Mouse (Mus musculus): ENCODE results near the gene Ino80d. TPM values are rescaled to one million over a fixed set of nuclear protein-coding genes. Genes with fewer than 3 reads are reported as not detected.
A peak's percentile ranks its signal among the peaks of the same experiment; 100 is the strongest.

Ino80d gene
- polyA plus RNA-seq, 1 experiment from 2014 or later = 10.5 TPM

GRCm38 (mm10) chr1:63080277-63080676 is 34.2 kb downstream of the Ino80d start:
- Histone ChIP-seq H3K36me3 (ENCODE audit: control insufficient read depth, insufficient read depth) (peaks cover 9% of the 10 kb centered on the region), H3K27ac (ENCODE audit: low read length) (no peak overlapping the region), H3K9ac (replicated peaks; ENCODE audit: low read depth, low read length) (no peak overlapping the region), H3K4me3 (replicated peaks; ENCODE audit: low read length) (no peak overlapping the region), H3K4me2 (ENCODE audit: low read length) (no peak overlapping the region), H3K9me3 (ENCODE audit: control insufficient read depth, low read length) (no peaks in the 10 kb centered on the region), H3K27me3 (replicated peaks; ENCODE audit: control insufficient read depth, insufficient read depth, low read length) (no peaks in the 10 kb centered on the region), H3K4me1 (replicated peaks; ENCODE audit: control insufficient read depth, insufficient read depth, low read length) (no peaks in the 10 kb centered on the region)
- ATAC-seq = no peak
- 81% methylated on average over 5 of the region's 5 CpGs for WGBS

GRCm38 (mm10) chr1:63076383-63076782 is 38.1 kb downstream of the Ino80d start:
- Histone ChIP-seq H3K4me3 (replicated peaks; ENCODE audit: low read length) (no peak overlapping the region), H3K9ac (replicated peaks; ENCODE audit: low read depth, low read length) (no peak overlapping the region), H3K4me1 (replicated peaks; ENCODE audit: control insufficient read depth, insufficient read depth, low read length) (no peaks in the 10 kb centered on the region), H3K36me3 (ENCODE audit: control insufficient read depth, insufficient read depth) (peaks cover 18% of the 10 kb centered on the region), H3K9me3 (ENCODE audit: control insufficient read depth, low read length) (no peaks in the 10 kb centered on the region), H3K4me2 (ENCODE audit: low read length) (no peak overlapping the region), H3K27ac (ENCODE audit: low read length) (no peak overlapping the region), H3K27me3 (replicated peaks; ENCODE audit: control insufficient read depth, insufficient read depth, low read length) (no peaks in the 10 kb centered on the region)
- 92% methylated on average over 2 of the region's 2 CpGs for WGBS
- ATAC-seq = no peak

- Histone ChIP-seq H3K27me3 (replicated peaks; ENCODE audit: control insufficient read depth, insufficient read depth, low read length) (no peaks in the 10 kb centered on the region), H3K4me3 (replicated peaks; ENCODE audit: low read length) (no peak overlapping the region), H3K36me3 (ENCODE audit: control insufficient read depth, insufficient read depth) (peaks cover 30% of the 10 kb centered on the region), H3K27ac (ENCODE audit: low read length) (no peak overlapping the region), H3K9me3 (ENCODE audit: control insufficient read depth, low read length) (peaks cover 5% of the 10 kb centered on the region; the same call in 1 of the 2 replicates), H3K4me1 (replicated peaks; ENCODE audit: control insufficient read depth, insufficient read depth, low read length) (no peaks in the 10 kb centered on the region), H3K4me2 (ENCODE audit: low read length) (no peak overlapping the region), H3K9ac (replicated peaks; ENCODE audit: low read depth, low read length) (no peak overlapping the region)
- WGBS = 90% methylated on average over 1 of the region's 1 CpGs
- no peak for ATAC-seq
Measured at GRCm38 (mm10) chr1:63071379-63071778, 43.1 kb downstream of the Ino80d start.

DNA sequence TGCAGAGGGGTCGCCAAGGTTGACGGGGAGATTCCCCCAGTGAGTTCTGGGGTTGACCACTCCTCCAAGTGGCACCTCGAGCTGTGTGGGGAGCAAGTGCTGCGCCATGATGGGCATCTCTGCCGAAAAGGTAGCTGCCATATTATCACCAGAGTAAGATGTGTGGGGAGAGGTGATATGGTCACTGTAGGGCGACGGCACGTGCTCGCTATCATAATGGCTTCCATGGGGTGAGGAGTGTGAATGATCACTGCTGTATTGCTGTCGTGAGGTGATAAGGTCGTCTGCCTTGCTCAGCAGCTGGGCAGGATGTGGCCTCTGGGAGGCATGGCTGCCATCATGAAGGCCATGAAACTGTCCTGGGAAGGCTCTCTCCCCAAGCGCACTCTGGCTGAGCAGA is 56.1 kb downstream of the Ino80d start:
- Histone ChIP-seq H3K27me3 (replicated peaks; ENCODE audit: control insufficient read depth, insufficient read depth, low read length) (no peaks in the 10 kb centered on the region), H3K9ac (replicated peaks; ENCODE audit: low read depth, low read length) (no peak overlapping the region), H3K27ac (ENCODE audit: low read length) (no peak overlapping the region), H3K36me3 (ENCODE audit: control insufficient read depth, insufficient read depth) (peaks cover 32% of the 10 kb centered on the region), H3K4me1 (replicated peaks; ENCODE audit: control insufficient read depth, insufficient read depth, low read length) (peaks cover 11% of the 10 kb centered on the region), H3K4me3 (replicated peaks; ENCODE audit: low read length) (no peak overlapping the region), H3K9me3 (ENCODE audit: control insufficient read depth, low read length) (no peaks in the 10 kb centered on the region), H3K4me2 (ENCODE audit: low read length) (no peak overlapping the region)
- WGBS = 98% methylated on average over 12 of the region's 12 CpGs
- ATAC-seq = no peak

DNA sequence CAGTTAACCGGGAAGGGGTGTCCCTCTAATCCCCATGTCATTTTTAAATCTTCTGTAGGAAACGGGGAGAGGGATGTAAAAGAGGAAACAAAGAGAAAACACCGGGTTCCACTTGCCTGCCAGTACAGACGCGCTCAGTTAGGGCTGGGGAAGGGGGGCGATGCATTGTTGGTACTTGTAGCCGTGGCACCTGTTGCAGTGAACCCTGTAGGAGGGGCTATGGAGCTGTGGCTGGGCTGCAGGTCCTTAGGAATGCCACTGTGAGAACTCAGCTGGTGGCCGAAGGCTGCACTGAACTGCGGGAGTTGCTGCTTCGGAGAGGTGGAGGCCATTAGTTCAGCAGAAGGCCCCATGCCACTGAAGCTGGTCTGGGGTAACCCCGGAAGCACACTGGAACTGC is 56.6 kb downstream of the Ino80d start:
- no peaks in the 10 kb centered on the region for H3K27me3 ChIP-seq (replicated peaks; ENCODE audit: control insufficient read depth, insufficient read depth, low read length)
- H3K4me3 ChIP-seq (replicated peaks; ENCODE audit: low read length) = no peak overlapping the region
- H3K27ac ChIP-seq (ENCODE audit: low read length) = no peak overlapping the region
- no peak overlapping the region for H3K4me2 ChIP-seq (ENCODE audit: low read length)
- no peak overlapping the region for H3K9ac ChIP-seq (replicated peaks; ENCODE audit: low read depth, low read length)
- H3K9me3 ChIP-seq (ENCODE audit: control insufficient read depth, low read length) = no peaks in the 10 kb centered on the region
- 82% methylated on average over 11 of the region's 11 CpGs for WGBS
- ATAC-seq = no peak
- H3K4me1 ChIP-seq (replicated peaks; ENCODE audit: control insufficient read depth, insufficient read depth, low read length) = peaks cover 11% of the 10 kb centered on the region
- H3K36me3 ChIP-seq (ENCODE audit: control insufficient read depth, insufficient read depth) = peaks cover 32% of the 10 kb centered on the region

DNA sequence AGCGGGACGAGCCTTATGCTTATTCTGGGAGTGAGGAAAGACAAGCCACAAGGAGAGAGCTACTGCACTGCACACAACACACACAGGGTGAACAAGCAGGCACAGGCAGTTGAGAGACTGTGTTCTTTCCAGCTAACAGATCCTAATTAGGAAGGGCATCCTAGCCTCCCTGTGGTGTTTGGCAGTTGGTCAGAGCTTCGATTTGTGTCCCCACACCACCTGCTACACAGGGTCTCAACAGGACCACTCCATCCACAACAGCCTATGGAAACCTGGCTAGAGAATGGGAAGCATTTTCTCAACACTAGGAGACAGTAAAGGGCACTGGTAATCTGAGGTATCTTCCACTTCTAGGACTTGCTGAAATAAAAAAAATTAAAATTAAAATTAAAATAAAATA is 57.1 kb downstream of the Ino80d start:
- Histone ChIP-seq H3K9me3 (ENCODE audit: control insufficient read depth, low read length) (no peaks in the 10 kb centered on the region), H3K4me3 (replicated peaks; ENCODE audit: low read length) (no peak overlapping the region), H3K27me3 (replicated peaks; ENCODE audit: control insufficient read depth, insufficient read depth, low read length) (no peaks in the 10 kb centered on the region), H3K9ac (replicated peaks; ENCODE audit: low read depth, low read length) (no peak overlapping the region), H3K4me2 (ENCODE audit: low read length) (no peak overlapping the region), H3K4me1 (replicated peaks; ENCODE audit: control insufficient read depth, insufficient read depth, low read length) (peaks cover 11% of the 10 kb centered on the region), H3K27ac (ENCODE audit: low read length) (no peak overlapping the region), H3K36me3 (ENCODE audit: control insufficient read depth, insufficient read depth) (peaks cover 32% of the 10 kb centered on the region)
- WGBS = 73% methylated on average over 3 of the region's 3 CpGs
- 0 out of 2 replicates have a peak, but pooled peaks have one; percentile 26 for ATAC-seq

DNA sequence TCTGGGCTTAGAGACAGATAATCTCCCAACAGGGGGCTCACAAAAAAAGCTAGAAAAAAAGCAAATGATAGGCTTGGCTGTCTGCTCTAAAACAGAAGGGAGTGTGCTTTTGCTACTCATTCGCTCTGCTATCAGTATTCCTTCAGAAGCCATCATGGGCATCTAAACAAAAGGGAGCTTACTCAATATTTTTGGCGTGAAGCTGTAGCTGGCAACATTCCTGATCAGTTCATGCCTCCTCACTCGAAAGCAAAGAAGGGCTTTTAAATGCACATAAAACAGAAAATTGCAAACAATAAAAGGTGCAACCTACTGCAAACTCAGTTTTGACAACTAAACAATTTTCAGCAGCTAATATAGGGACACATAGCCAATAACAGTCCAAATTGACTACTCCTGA is 59.1 kb downstream of the Ino80d start:
- ATAC-seq = no peak
- Histone ChIP-seq H3K36me3 (ENCODE audit: control insufficient read depth, insufficient read depth) (peaks cover 19% of the 10 kb centered on the region), H3K27me3 (replicated peaks; ENCODE audit: control insufficient read depth, insufficient read depth, low read length) (no peaks in the 10 kb centered on the region)

DNA sequence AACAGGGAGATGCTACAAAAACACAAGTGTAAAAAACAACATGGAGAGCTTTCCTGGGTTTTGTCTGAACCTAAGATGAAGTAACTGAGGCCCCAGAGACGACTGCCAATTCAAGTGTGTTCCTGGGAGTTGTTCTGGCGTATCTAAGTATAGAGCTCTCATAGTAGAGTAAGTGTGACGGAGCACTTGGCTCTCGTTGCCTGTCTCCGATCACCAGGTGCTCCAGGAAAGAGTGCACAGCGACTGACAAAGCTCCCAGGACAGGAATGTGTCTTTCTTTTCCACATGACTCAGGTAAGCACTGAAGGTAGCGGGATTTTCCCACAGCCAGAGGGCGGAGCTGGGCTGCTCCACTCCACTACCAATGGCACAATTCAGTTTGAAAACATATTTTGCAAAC is 63.6 kb downstream of the Ino80d start:
- no peaks in the 10 kb centered on the region for H3K27me3 ChIP-seq (replicated peaks; ENCODE audit: control insufficient read depth, insufficient read depth, low read length)
- no peak overlapping the region for H3K4me3 ChIP-seq (replicated peaks; ENCODE audit: low read length)
- ATAC-seq = no peak
- H3K4me1 ChIP-seq (replicated peaks; ENCODE audit: control insufficient read depth, insufficient read depth, low read length) = peaks cover 21% of the 10 kb centered on the region
- 74% methylated on average over 8 of the region's 8 CpGs for WGBS
- no peaks in the 10 kb centered on the region for H3K36me3 ChIP-seq (ENCODE audit: control insufficient read depth, insufficient read depth)
- H3K4me2 ChIP-seq (ENCODE audit: low read length) = no peak overlapping the region
- H3K9ac ChIP-seq (replicated peaks; ENCODE audit: low read depth, low read length) = no peak overlapping the region
- no peak overlapping the region for H3K27ac ChIP-seq (ENCODE audit: low read length)
- no peaks in the 10 kb centered on the region for H3K9me3 ChIP-seq (ENCODE audit: control insufficient read depth, low read length)

More for the DNA sequence above, 59.1 kb downstream of the Ino80d start:
- WGBS = 20% methylated on average over 3 of the region's 3 CpGs
- peaks cover 17% of the 10 kb centered on the region for H3K4me1 ChIP-seq (replicated peaks; ENCODE audit: control insufficient read depth, insufficient read depth, low read length)
- H3K4me2 ChIP-seq (ENCODE audit: low read length) = no peak overlapping the region
- peak overlapping the region; percentile 33; the same call in 1 of the 2 replicates for H3K27ac ChIP-seq (ENCODE audit: low read length)
- H3K9me3 ChIP-seq (ENCODE audit: control insufficient read depth, low read length) = no peaks in the 10 kb centered on the region
- no peak overlapping the region for H3K9ac ChIP-seq (replicated peaks; ENCODE audit: low read depth, low read length)
- no peak overlapping the region for H3K4me3 ChIP-seq (replicated peaks; ENCODE audit: low read length)

DNA sequence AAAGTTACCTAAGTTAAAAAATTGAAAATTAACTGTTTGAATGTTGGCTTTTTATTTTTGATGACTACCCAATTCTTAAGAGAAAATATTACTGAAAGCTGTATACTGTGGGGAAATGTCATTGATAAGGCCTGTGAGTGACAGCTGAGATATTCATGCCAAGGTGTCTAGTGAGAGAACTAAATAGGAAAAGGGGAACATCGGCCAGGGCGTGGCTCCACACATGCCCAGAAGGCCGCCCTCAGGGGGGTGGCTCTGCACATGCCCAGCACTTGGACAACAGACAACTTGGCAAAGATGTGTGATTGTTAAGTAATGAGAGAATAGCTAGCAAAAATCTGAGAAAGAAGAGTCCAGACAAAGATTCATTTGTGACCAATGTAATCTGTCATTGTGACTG is 64.5 kb downstream of the Ino80d start:
- Histone ChIP-seq H3K36me3 (ENCODE audit: control insufficient read depth, insufficient read depth) (no peaks in the 10 kb centered on the region), H3K27ac (ENCODE audit: low read length) (no peak overlapping the region), H3K27me3 (replicated peaks; ENCODE audit: control insufficient read depth, insufficient read depth, low read length) (no peaks in the 10 kb centered on the region), H3K9me3 (ENCODE audit: control insufficient read depth, low read length) (no peaks in the 10 kb centered on the region), H3K9ac (replicated peaks; ENCODE audit: low read depth, low read length) (no peak overlapping the region), H3K4me3 (replicated peaks; ENCODE audit: low read length) (no peak overlapping the region), H3K4me2 (ENCODE audit: low read length) (no peak overlapping the region), H3K4me1 (replicated peaks; ENCODE audit: control insufficient read depth, insufficient read depth, low read length) (peaks cover 12% of the 10 kb centered on the region)
- ATAC-seq = no peak
- 67% methylated on average over 3 of the region's 3 CpGs for WGBS

- no peaks in the 10 kb centered on the region for H3K36me3 ChIP-seq (ENCODE audit: control insufficient read depth, insufficient read depth)
- H3K4me3 ChIP-seq (replicated peaks; ENCODE audit: low read length) = no peak overlapping the region
- no peaks in the 10 kb centered on the region for H3K27me3 ChIP-seq (replicated peaks; ENCODE audit: control insufficient read depth, insufficient read depth, low read length)
- peaks cover 10% of the 10 kb centered on the region for H3K4me1 ChIP-seq (replicated peaks; ENCODE audit: control insufficient read depth, insufficient read depth, low read length)
- no peak for ATAC-seq
- WGBS = 81% methylated on average over 6 of the region's 6 CpGs
- no peak overlapping the region for H3K4me2 ChIP-seq (ENCODE audit: low read length)
- no peaks in the 10 kb centered on the region for H3K9me3 ChIP-seq (ENCODE audit: control insufficient read depth, low read length)
- no peak overlapping the region for H3K9ac ChIP-seq (replicated peaks; ENCODE audit: low read depth, low read length)
- H3K27ac ChIP-seq (ENCODE audit: low read length) = no peak overlapping the region
Measured at GRCm38 (mm10) chr1:63047983-63048382, 66.5 kb downstream of the Ino80d start.
